Mouse (Mus musculus) c-Kit-positive CD71-negative TER-119-negative erythroid progenitor cells, embryonic 14.5 days (primary cell): Measurements from ENCODE around the gene Cdkl5.

Experiments used
- DNase-seq: peaks from one replicate; pipeline ENCODE4 v3.0.0-alpha.2; 2013; ENCODE audit warnings: low read depth

Cdkl5 gene

DNA sequence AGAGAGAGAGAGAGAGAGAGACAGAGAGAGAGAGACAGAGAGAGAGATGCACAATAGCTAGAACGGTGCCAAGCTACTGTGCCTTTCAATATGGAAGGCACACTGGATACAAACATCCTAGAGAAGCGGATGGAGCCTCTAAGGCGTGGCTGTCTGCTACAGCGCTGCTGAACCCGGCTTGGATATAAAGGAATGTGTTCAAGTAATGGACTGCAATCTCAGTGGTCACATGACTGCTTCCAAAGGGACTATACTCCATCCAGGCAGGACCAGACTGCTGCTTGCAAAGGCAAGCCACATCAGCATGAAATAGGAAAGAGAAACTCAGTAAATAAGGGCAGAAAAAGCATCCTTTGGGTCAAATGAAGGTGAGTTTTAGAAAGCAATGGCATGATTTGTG lies 258.9 kb downstream of the Cdkl5 start, which contains the start of gene Ppef1:
Gene Ppef1 (minus strand): TSS at position 116 of the 400 bp plus-strand sequence.
- no peak for DNase-seq
